Mouse (Mus musculus) kidney, embryonic 14.5 days (tissue): ENCODE results near the gene Rpl34. TPM values are rescaled to one million over a fixed set of nuclear protein-coding genes. Genes with fewer than 3 reads are reported as not detected.

Experiments
- ATAC-seq: fragments of 200-750 bp; cut with Nextera tagmentation; 2 replicates; pipeline ENCODE4 v1.8.0; 2017; ENCODE audit warnings: moderate number of reproducible peaks, mild to moderate bottlenecking, moderate TSS enrichment, moderate library complexity; ENCODE audit not compliant: low FRiP score, low TSS enrichment
- H3K27ac ChIP-seq: fragments of 300-500 bp; sonication (generic); 2 replicates; pipeline ENCODE4 v1.5.1; 2014; ENCODE audit warnings: low read depth, mild to moderate bottlenecking, low read length, moderate library complexity, mixed read lengths
- H3K27me3 ChIP-seq: fragments of 300-500 bp; sonication (generic); 2 replicates; pipeline ENCODE4 v1.6.1; 2014; ENCODE audit warnings: mild to moderate bottlenecking, low read length; ENCODE audit not compliant: control insufficient read depth, insufficient read depth
- H3K36me3 ChIP-seq: fragments of 300-500 bp; sonication (generic); 2 replicates; pipeline ENCODE4 v1.6.1; 2014; ENCODE audit warnings: low read length, mixed read lengths; ENCODE audit not compliant: control insufficient read depth, insufficient read depth
- H3K4me1 ChIP-seq: fragments of 300-500 bp; sonication (generic); 2 replicates; pipeline ENCODE4 v1.6.1; 2014; ENCODE audit warnings: low read length, mixed read lengths; ENCODE audit not compliant: control insufficient read depth, insufficient read depth
- H3K4me2 ChIP-seq: fragments of 300-500 bp; sonication (generic); replicated peaks from 2 replicates; pipeline ENCODE4 v1.6.1; 2014; ENCODE audit warnings: low read depth, mild to moderate bottlenecking, low read length
- H3K4me3 ChIP-seq: fragments of 300-500 bp; sonication (generic); 2 replicates; pipeline ENCODE4 v1.5.1; 2014; ENCODE audit warnings: mild to moderate bottlenecking, low read length
- H3K9ac ChIP-seq: fragments of 300-500 bp; sonication (generic); 2 replicates; pipeline ENCODE4 v1.6.1; 2014; ENCODE audit warnings: low read depth, mild to moderate bottlenecking, low read length, moderate library complexity
- H3K9me3 ChIP-seq: fragments of 300-500 bp; sonication (generic); 2 replicates; pipeline ENCODE4 v1.6.1; 2016; ENCODE audit warnings: low read length; ENCODE audit not compliant: control insufficient read depth
- WGBS: fragments of 180-500 bp; shearing (Covaris S2); extraction: QIAGEN DNeasy Blood & Tissue Kit; methylation state at CpG from one replicate; pipeline ENCODE4 v1.1.7; 2014; 5-methylcytosine and 5-hydroxymethylcytosine counted together
- polyA plus RNA-seq: library from polyadenylated mRNA; unstranded; fragments of >200 nt; fragmentation: Nextera tagmentation; extraction: Ambion mirVana; gene quantifications from 2 replicates; pipeline ENCODE4 v1.2.1, GENCODE M21; 2014

Gene Rpl34
- polyA plus RNA-seq, 1 experiment from 2014 or later: 1,007 TPM

DNA sequence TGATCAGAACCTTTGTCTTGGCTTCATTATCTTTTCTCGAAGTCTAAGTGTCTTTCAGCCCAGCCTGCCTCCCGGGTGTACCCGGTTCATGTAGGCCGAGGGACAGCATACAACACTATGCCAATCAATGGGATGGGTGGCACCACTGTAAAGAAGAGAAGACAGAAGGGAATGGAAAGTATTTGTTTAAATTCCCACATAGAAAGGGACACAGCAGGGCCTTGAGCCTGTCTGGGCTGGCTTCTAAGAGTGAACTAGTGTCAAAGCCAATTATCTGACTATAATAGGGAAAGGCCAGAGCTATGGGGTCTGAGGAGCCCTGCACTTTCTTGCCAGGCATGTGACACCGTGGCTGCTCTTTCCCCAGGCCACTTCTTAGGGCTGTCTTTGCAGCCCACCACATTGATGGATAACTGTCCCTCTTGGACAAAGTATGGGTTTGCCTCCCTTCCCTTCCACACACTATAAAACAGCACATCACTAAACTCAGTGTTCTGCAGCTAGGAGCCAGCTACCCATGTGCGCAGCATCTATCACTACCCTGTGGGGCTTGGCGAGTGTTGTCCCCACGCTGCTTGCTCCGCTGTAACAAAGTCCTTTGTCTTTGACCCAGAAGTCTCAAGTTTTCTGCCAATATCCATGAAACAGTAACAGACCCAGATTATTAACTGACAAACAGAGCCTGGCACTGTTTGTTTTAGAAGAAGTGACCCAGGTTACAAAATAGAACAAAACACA is 45.8 kb downstream of the Rpl34 start:
- Histone ChIP-seq H3K27ac (no peak overlapping the region), H3K36me3 (no peaks in the 10 kb centered on the region), H3K4me3 (no peak overlapping the region), H3K9me3 (no peaks in the 10 kb centered on the region), H3K4me1 (0 out of 2 replicates have a peak, but pooled peaks cover under 1% of the 10 kb centered on the region), H3K27me3 (no peaks in the 10 kb centered on the region), H3K4me2 (no peak overlapping the region), H3K9ac (no peak overlapping the region)
- WGBS: 90% methylated on average over 9 of the region's 9 CpGs
- no peak for ATAC-seq

DNA sequence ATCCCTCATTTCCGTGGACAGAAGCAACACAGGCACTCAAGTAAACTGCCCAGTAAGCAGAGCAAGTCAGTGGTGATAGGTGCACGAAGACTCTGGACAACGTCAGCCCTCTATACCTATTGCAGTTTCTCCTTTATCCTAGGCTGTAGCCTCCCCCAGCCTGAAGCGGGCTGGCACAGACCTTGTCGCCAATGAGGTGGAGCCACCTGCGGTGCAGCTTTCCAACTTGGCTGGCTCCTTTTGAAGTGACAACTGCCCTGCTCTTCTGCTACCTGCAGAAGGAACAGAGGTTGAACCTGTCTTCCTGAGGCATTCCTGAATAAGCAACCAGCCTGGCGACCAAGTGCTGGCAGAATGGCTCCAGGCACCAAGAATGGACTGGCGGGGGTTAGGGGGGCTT is 46.4 kb downstream of the Rpl34 start:
- 86% methylated on average over 8 of the region's 8 CpGs for WGBS
- H3K27me3 ChIP-seq: no peaks in the 10 kb centered on the region
- H3K4me2 ChIP-seq: no peak overlapping the region
- no peaks in the 10 kb centered on the region for H3K9me3 ChIP-seq
- ATAC-seq: no peak
- no peaks in the 10 kb centered on the region for H3K4me1 ChIP-seq
- H3K9ac ChIP-seq: no peak overlapping the region
- H3K36me3 ChIP-seq: no peaks in the 10 kb centered on the region
- no peak overlapping the region for H3K27ac ChIP-seq
- H3K4me3 ChIP-seq: no peak overlapping the region

DNA sequence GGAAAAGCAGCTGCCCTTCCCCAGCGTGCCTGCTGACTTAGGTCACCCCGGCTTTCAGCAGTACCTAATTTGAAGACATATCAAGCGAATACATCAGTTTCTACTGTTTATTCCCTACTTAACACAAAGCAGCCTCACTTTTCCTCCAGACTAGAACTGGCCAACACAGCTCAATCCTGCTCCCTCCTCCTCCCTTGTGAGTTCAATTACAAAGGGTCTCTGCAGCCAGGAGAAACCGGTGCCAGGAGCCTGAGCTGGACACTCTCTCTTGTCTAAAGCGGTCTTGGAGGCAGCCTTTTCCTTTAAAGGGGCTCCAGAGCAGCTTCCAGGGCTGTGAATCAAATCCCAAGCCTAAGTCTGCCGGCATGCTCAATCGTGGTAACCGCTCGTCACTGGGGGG is 48.0 kb downstream of the Rpl34 start:
- H3K9ac ChIP-seq: no peak overlapping the region
- no peak overlapping the region for H3K4me2 ChIP-seq
- WGBS: 83% methylated on average over 9 of the region's 9 CpGs
- H3K4me1 ChIP-seq: no peaks in the 10 kb centered on the region
- H3K4me3 ChIP-seq: no peak overlapping the region
- no peaks in the 10 kb centered on the region for H3K27me3 ChIP-seq
- no peaks in the 10 kb centered on the region for H3K36me3 ChIP-seq
- no peak for ATAC-seq
- no peaks in the 10 kb centered on the region for H3K9me3 ChIP-seq
- no peak overlapping the region for H3K27ac ChIP-seq

DNA sequence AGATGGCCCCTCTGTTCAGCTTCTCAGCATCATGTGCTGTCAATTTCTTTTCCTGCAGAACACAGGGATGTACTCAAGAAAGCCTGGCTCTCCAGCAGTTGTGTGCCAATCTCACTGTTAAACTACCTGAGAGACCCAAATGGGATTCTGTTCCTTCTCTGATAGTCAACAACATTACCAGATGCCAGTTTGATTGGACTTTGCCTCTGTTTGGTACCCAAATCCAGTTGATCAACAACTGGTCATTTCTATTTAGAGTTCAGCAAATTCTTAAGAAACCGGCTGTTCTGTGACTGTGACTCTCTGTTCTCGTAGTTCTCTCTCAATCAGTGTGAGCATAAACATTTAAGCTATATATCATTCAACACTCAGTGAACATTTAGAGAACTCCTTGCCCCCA is 49.0 kb downstream of the Rpl34 start:
- 74% methylated on average over 2 of the region's 2 CpGs for WGBS
- no peak overlapping the region for H3K27ac ChIP-seq
- no peaks in the 10 kb centered on the region for H3K4me1 ChIP-seq
- no peak overlapping the region for H3K4me3 ChIP-seq
- no peak for ATAC-seq
- H3K4me2 ChIP-seq: no peak overlapping the region
- no peaks in the 10 kb centered on the region for H3K27me3 ChIP-seq
- H3K9me3 ChIP-seq: no peaks in the 10 kb centered on the region
- H3K36me3 ChIP-seq: no peaks in the 10 kb centered on the region
- no peak overlapping the region for H3K9ac ChIP-seq

DNA sequence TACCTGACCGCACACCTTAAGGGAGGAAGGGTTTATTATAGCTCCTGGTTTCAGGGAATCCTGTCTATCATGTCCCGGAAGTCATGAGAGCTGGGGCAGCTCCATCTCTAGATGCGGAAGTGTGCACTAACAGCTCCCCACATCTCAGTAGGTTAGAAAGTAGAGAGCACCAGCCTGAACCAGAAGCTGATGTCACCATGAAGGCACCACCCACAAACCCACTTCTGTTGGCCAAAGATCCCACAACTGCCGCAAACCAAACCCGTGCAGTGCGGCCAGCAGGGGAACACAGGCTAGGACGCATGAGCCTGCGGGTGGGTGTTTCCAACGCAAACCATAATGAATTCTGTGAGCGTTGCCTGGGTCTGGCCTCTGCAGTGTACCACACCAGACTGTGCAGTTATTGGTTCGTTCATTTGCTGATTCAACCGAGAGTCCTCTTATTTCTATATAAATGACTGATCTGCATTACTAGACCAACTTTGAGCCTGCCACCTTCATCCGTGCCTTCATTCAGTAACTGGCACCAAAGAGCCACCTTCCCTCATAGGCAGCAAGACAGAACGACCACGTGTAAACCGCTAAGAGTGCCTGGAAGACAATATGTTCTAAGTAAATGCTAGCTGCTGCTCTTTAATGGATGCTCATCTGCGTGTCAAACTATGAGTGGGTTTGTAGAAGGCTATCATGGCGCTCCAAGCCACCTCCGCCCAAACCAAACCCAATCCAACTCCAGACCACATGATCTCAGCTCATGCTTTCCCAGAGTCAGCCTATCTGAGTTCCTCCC is 52.3 kb downstream of the Rpl34 start:
- no peaks in the 10 kb centered on the region for H3K36me3 ChIP-seq
- no peak for ATAC-seq
- 93% methylated on average over 19 of the region's 19 CpGs for WGBS
- H3K9ac ChIP-seq: no peak overlapping the region
- H3K9me3 ChIP-seq: no peaks in the 10 kb centered on the region
- no peak overlapping the region for H3K27ac ChIP-seq
- H3K4me3 ChIP-seq: no peak overlapping the region
- H3K4me1 ChIP-seq: no peaks in the 10 kb centered on the region
- H3K4me2 ChIP-seq: no peak overlapping the region
- H3K27me3 ChIP-seq: no peaks in the 10 kb centered on the region

Other genes with a start within 250 kb of the Rpl34 start
- gene Etnppl, start 113.0 kb downstream of the Rpl34 start, polyA plus RNA-seq: 0.23 TPM in 1 of 2 replicates, not detected in the other
- 386 and 434 TPM in 2 replicates for gene Ostc, start 21.0 kb downstream of the Rpl34 start, polyA plus RNA-seq